Mouse (Mus musculus) neural tube, embryonic 14.5 days (tissue): ENCODE results near the gene Pdlim7. TPM values are rescaled to one million over a fixed set of nuclear protein-coding genes. Genes with fewer than 3 reads are reported as not detected.

Source experiments
- ATAC-seq: fragments of 200-750 bp; cut with Nextera tagmentation; 2 replicates; pipeline ENCODE4 v1.8.0; 2017; ENCODE audit warnings: low read depth, mild to moderate bottlenecking, moderate TSS enrichment, moderate library complexity
- H3K27ac ChIP-seq: fragments of 300-500 bp; sonication (generic); 2 replicates; pipeline ENCODE4 v1.5.1; 2014; ENCODE audit warnings: low read depth, mild to moderate bottlenecking, control low read depth, low read length, moderate library complexity, mixed read lengths
- H3K27me3 ChIP-seq: fragments of 300-500 bp; sonication (generic); 2 replicates; pipeline ENCODE4 v1.6.1; 2014; ENCODE audit warnings: low read length; ENCODE audit not compliant: control insufficient read depth, insufficient read depth
- H3K36me3 ChIP-seq: fragments of 300-500 bp; sonication (generic); 2 replicates; pipeline ENCODE4 v1.6.1; 2014; ENCODE audit warnings: low read length, mixed read lengths; ENCODE audit not compliant: control insufficient read depth, insufficient read depth
- H3K4me1 ChIP-seq: fragments of 300-500 bp; sonication (generic); 2 replicates; pipeline ENCODE4 v1.6.1; 2014; ENCODE audit warnings: low read length; ENCODE audit not compliant: control insufficient read depth, insufficient read depth
- H3K4me2 ChIP-seq: fragments of 300-500 bp; sonication (generic); 2 replicates; pipeline ENCODE4 v1.6.1; 2014; ENCODE audit warnings: mild to moderate bottlenecking, low read depth, low read length, control low read depth
- H3K4me3 ChIP-seq: fragments of 300-500 bp; sonication (generic); 2 replicates; pipeline ENCODE4 v1.5.1; 2014; ENCODE audit warnings: low read depth, low read length, control low read depth, mixed read lengths
- H3K9ac ChIP-seq: fragments of 300-500 bp; sonication (generic); replicated peaks from 2 replicates; pipeline ENCODE4 v1.6.1; 2014; ENCODE audit warnings: low read depth, mild to moderate bottlenecking, control low read depth, low read length, mixed read lengths
- H3K9me3 ChIP-seq: fragments of 300-500 bp; sonication (generic); 2 replicates; pipeline ENCODE4 v1.6.1; 2016; ENCODE audit warnings: low read length; ENCODE audit not compliant: control insufficient read depth
- WGBS: fragments of 180-500 bp; shearing (Covaris S2); extraction: QIAGEN DNeasy Blood & Tissue Kit; methylation state at CpG from one replicate; pipeline ENCODE4 v1.1.7; 2014; 5-methylcytosine and 5-hydroxymethylcytosine counted together
- polyA plus RNA-seq: library from polyadenylated mRNA; unstranded; fragments of >200 nt; fragmentation: Nextera tagmentation; extraction: Ambion mirVana; gene quantifications from 2 replicates; pipeline ENCODE4 v1.2.1, GENCODE M21; 2014

Gene Pdlim7
- polyA plus RNA-seq, 1 experiment from 2014 or later: 163 TPM

- H3K27ac ChIP-seq: no peak overlapping the region
- no peak overlapping the region for H3K4me2 ChIP-seq
- H3K4me1 ChIP-seq: peaks cover 12% of the 10 kb centered on the region; the same call in 1 of the 2 replicates
- 41% methylated on average over 11 of the region's 11 CpGs for WGBS
- no peak overlapping the region for H3K9ac ChIP-seq
- H3K36me3 ChIP-seq: peaks cover 21% of the 10 kb centered on the region; the same call in 1 of the 2 replicates
- no peaks in the 10 kb centered on the region for H3K27me3 ChIP-seq
- no peak for ATAC-seq
- no peaks in the 10 kb centered on the region for H3K9me3 ChIP-seq
- no peak overlapping the region for H3K4me3 ChIP-seq
These were observed 14.6 kb downstream of the Pdlim7 start for GRCm38 (mm10) chr13:55498906-55499305.

GRCm38 (mm10) chr13:55496661-55497060, 16.8 kb downstream of the Pdlim7 start:
- WGBS: 87% methylated on average over 6 of the region's 6 CpGs
- peaks cover 12% of the 10 kb centered on the region; the same call in 1 of the 2 replicates for H3K4me1 ChIP-seq
- H3K27me3 ChIP-seq: no peaks in the 10 kb centered on the region
- H3K9me3 ChIP-seq: no peaks in the 10 kb centered on the region
- no peak overlapping the region for H3K27ac ChIP-seq
- no peak overlapping the region for H3K4me3 ChIP-seq
- no peak for ATAC-seq
- H3K9ac ChIP-seq: no peak overlapping the region
- H3K4me2 ChIP-seq: no peak overlapping the region
- 0 out of 2 replicates have a peak, but pooled peaks cover 6% of the 10 kb centered on the region for H3K36me3 ChIP-seq

- no peak for ATAC-seq
- Histone ChIP-seq H3K4me1 (peaks cover 12% of the 10 kb centered on the region; the same call in 1 of the 2 replicates), H3K27ac (no peak overlapping the region), H3K4me2 (no peak overlapping the region), H3K36me3 (0 out of 2 replicates have a peak, but pooled peaks cover 6% of the 10 kb centered on the region), H3K27me3 (no peaks in the 10 kb centered on the region), H3K4me3 (no peak overlapping the region), H3K9ac (no peak overlapping the region), H3K9me3 (no peaks in the 10 kb centered on the region)
- 20% methylated on average over 4 of the region's 4 CpGs for WGBS
These were observed 17.8 kb downstream of the Pdlim7 start for GRCm38 (mm10) chr13:55495702-55496101.

GRCm38 (mm10) chr13:55494883-55495621, 18.4 kb downstream of the Pdlim7 start:
- Histone ChIP-seq H3K9ac (0 out of 2 replicates have a peak overlapping the region, but pooled peaks have one; percentile 0), H3K9me3 (no peaks in the 10 kb centered on the region), H3K27ac (no peak overlapping the region), H3K4me1 (peaks cover 12% of the 10 kb centered on the region; the same call in 1 of the 2 replicates), H3K4me3 (no peak overlapping the region), H3K27me3 (no peaks in the 10 kb centered on the region), H3K36me3 (0 out of 2 replicates have a peak, but pooled peaks cover 6% of the 10 kb centered on the region), H3K4me2 (no peak overlapping the region)
- 21% methylated on average over 18 of the region's 18 CpGs for WGBS
- peak; percentile 35; the same call in 1 of the 2 replicates for ATAC-seq

GRCm38 (mm10) chr13:55494257-55494656, 19.2 kb downstream of the Pdlim7 start:
- H3K27ac ChIP-seq: no peak overlapping the region
- H3K4me3 ChIP-seq: no peak overlapping the region
- no peak for ATAC-seq
- 0 out of 2 replicates have a peak, but pooled peaks cover 6% of the 10 kb centered on the region for H3K36me3 ChIP-seq
- H3K9me3 ChIP-seq: no peaks in the 10 kb centered on the region
- no peak overlapping the region for H3K9ac ChIP-seq
- 28% methylated on average over 2 of the region's 2 CpGs for WGBS
- H3K4me2 ChIP-seq: no peak overlapping the region
- H3K4me1 ChIP-seq: peaks cover 12% of the 10 kb centered on the region; the same call in 1 of the 2 replicates
- H3K27me3 ChIP-seq: no peaks in the 10 kb centered on the region

- peak within 1 kb of the TSS; percentile 99 for H3K4me3 ChIP-seq
- peak within 1 kb of the TSS; percentile 97 for H3K4me2 ChIP-seq
- H3K9me3 ChIP-seq: no peaks in the 10 kb centered on the region
- H3K27me3 ChIP-seq: peaks cover 2% of the 10 kb centered on the region; the same call in 1 of the 2 replicates
- H3K36me3 ChIP-seq: peaks cover under 1% of the 10 kb centered on the region; the same call in 1 of the 2 replicates
- ATAC-seq: peak; percentile 79
- H3K4me1 ChIP-seq: peaks cover 34% of the 10 kb centered on the region
- H3K27ac ChIP-seq: peak within 1 kb of the TSS; percentile 99
- H3K9ac ChIP-seq: peak within 1 kb of the TSS; percentile 100
- WGBS: under 1% methylated on average over 29 of the region's 83 CpGs
These were observed 25.6 kb downstream of the Pdlim7 start, which contains the start of gene Dbn1 for GRCm38 (mm10) chr13:55487578-55488498. Dbn1 (minus strand) TSS chr13:55488111.

- Histone ChIP-seq H3K36me3 (peaks cover 8% of the 10 kb centered on the region), H3K4me2 (peak overlapping the region; percentile 97), H3K9me3 (no peaks in the 10 kb centered on the region), H3K4me1 (peaks cover 42% of the 10 kb centered on the region), H3K9ac (peak overlapping the region; percentile 100), H3K4me3 (peak overlapping the region; percentile 99), H3K27ac (peak overlapping the region; percentile 99), H3K27me3 (peaks cover 2% of the 10 kb centered on the region; the same call in 1 of the 2 replicates)
- WGBS: under 1% methylated on average over 25 of the region's 29 CpGs
- peak; percentile 38 for ATAC-seq
These were observed 26.4 kb downstream of the Pdlim7 start for GRCm38 (mm10) chr13:55486916-55487577.

GRCm38 (mm10) chr13:55486029-55486794, 27.3 kb downstream of the Pdlim7 start:
- H3K4me2 ChIP-seq: peak overlapping the region; percentile 97
- peak overlapping the region; percentile 99 for H3K4me3 ChIP-seq
- ATAC-seq: no peak
- peak overlapping the region; percentile 100 for H3K9ac ChIP-seq
- peak overlapping the region; percentile 99 for H3K27ac ChIP-seq
- H3K36me3 ChIP-seq: peaks cover 17% of the 10 kb centered on the region
- peaks cover 42% of the 10 kb centered on the region for H3K4me1 ChIP-seq
- 16% methylated on average over 14 of the region's 14 CpGs for WGBS
- peaks cover 2% of the 10 kb centered on the region; the same call in 1 of the 2 replicates for H3K27me3 ChIP-seq
- H3K9me3 ChIP-seq: no peaks in the 10 kb centered on the region
